Mouse (Mus musculus) stomach, postnatal 0 days (tissue): ENCODE results near the gene Scnm1.

Source experiments
- CTCF ChIP-seq: IDR thresholded peaks from 2 replicates; pipeline ENCODE4 v1.5.1; 2016; ENCODE audit warnings: antibody characterized with exemption, low read depth, mild to moderate bottlenecking, moderate library complexity
- EP300 ChIP-seq: optimal IDR thresholded peaks from 2 replicates; pipeline ENCODE3; 2016; ENCODE audit warnings: antibody characterized with exemption

DNA sequence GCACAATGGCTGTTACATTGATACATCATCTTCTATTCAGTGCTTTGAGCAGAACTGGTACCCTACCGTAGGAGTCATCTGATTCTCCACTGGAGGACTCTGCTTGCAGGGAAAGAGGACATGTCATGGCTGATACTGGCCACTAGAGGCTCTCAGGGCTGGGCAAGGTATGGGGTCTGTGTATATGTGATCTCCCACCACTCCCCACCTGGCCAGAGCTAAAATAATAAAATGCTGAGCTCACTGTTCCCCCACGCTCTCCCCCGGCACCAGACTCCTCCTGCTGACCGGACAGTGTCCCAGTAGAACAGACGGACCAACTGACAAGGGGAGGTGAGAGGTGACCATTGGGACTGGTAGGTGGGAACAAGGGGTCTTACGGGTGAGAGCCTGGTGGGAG lies 9.6 kb downstream of the Scnm1 start, which contains the start of gene Tmod4:
- TF ChIP-seq EP300 (no peak), CTCF (peak; percentile 69)
